Mouse (Mus musculus) embryo, embryonic 11 days (tissue): ENCODE measurements around the gene Foxc2.
"Not testable (repeated sequence)": the region's sequence is repeated elsewhere in the genome, so short reads cannot be mapped to it uniquely, and the experiment has no call there.

Experiments used
- DNase-seq: peaks from one replicate; pipeline ENCODE4 v3.0.0-alpha.2; 2015

The Foxc2 gene

GRCm38 (mm10) chr8:121119635-121120455 is 3.9 kb downstream of the Foxc2 start:
- DNase-seq, result peak; percentile 21

GRCm38 (mm10) chr8:121120456-121121419 is 4.8 kb downstream of the Foxc2 start:
- DNase-seq, result peak; percentile 28

DNA sequence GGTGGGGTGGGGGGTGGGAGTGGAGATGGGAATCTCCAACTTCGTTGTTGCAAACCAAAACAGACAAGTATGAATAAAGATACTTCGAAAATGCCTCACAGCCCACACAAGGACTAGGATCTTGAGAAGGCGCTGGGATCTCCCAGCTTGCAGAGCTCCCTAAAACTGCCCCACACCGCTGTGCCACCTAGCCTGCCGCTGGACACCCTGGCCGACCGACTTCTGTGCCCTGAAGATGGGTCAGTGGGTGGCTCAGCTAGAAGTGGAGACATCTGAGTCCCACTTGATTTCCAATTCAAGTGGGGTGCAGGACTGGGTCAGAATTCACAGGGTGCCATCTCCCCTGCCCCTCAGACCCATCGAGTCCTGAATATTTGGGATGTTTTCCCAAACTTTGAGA is 5.7 kb downstream of the Foxc2 start:
- peak; percentile 10 for DNase-seq

- no peak for DNase-seq
Observed at GRCm38 (mm10) chr8:121122368-121122767, 6.4 kb downstream of the Foxc2 start.

DNA sequence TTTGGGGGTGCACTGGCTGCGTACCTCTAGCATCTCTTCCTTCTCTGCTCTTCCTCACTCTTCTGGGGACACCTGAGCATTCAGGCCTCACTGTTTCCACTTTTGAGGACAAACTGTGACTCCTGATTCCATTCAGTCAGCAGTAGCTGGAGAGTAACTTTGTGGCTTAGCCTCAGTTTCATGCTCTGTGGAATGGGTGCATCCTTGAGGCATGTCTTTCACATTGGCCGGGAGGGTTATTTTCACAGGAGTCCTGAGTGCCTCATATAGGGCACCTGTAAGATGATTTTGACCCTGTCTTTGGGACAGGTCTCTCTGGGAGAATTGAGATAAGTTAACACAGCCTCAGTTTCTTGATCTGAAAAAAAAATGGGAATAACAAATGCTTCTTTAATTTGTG is 7.1 kb downstream of the Foxc2 start:
- no peak for DNase-seq

- DNase-seq, result peak; percentile 37
Observed at GRCm38 (mm10) chr8:121124547-121125239, 8.7 kb downstream of the Foxc2 start.

DNA sequence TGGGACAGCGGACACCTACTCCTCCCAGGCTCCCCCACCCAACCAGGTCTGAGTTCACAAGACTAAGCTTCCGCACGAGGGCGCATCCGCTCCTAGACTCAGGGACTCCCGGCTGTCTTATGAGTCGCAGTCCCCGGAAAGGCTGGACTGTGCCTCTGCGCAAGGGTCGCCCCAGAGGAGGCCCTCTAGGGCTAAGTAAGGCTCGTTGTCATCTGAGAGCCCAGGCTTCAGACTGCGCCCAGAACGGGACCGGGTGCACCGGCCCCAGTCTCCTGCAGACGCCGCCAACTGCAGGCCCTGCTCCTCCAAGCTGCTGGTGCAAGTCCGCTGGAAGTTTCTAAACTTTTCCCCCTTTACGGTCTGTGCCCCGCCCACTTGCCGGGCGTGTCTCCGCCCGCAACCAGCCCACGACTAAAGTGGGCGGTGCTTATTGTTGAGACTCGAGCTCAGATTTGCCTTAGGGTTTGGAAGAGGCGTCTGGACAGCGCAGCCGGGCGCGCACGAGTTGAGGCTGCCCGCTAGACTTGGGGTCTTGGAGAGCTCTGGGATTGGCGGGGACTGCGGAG is 9.4 kb downstream of the Foxc2 start:
- peak; percentile 94 for DNase-seq

GRCm38 (mm10) chr8:121126191-121126590 is 10.2 kb downstream of the Foxc2 start:
- no peak for DNase-seq

GRCm38 (mm10) chr8:121126694-121127093 is 10.7 kb downstream of the Foxc2 start:
- no peak for DNase-seq

DNA sequence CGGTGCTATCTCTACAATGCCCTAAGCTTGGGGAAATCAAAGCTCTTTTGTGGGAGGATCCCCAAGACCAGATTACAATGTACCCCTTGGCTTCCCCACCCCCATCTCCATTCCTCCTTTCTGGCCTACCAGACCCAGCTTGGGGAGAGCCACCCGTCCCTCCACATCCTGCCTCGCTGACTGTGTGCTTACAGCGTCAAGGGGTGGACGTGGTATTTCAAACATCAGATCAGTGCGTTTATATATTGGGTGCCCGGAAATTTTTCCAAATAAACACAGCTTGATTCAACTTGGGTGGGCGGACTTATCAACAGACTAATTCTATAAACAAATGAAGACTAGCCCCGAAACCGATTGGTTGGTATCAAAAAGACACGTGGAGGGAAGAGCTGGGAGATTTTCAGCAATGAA is 11.3 kb downstream of the Foxc2 start:
- peak; percentile 48 for DNase-seq

GRCm38 (mm10) chr8:121127756-121128375 is 11.9 kb downstream of the Foxc2 start, which contains the start of gene Foxl1:
Gene Foxl1, plus strand, starts transcription at chr8:121127940.
- peak; percentile 51 for DNase-seq

- peak; percentile 43 for DNase-seq
Observed at GRCm38 (mm10) chr8:121128531-121129264, 12.7 kb downstream of the Foxc2 start.

- no peak for DNase-seq
Observed at GRCm38 (mm10) chr8:121129265-121129940, 13.4 kb downstream of the Foxc2 start.

DNA sequence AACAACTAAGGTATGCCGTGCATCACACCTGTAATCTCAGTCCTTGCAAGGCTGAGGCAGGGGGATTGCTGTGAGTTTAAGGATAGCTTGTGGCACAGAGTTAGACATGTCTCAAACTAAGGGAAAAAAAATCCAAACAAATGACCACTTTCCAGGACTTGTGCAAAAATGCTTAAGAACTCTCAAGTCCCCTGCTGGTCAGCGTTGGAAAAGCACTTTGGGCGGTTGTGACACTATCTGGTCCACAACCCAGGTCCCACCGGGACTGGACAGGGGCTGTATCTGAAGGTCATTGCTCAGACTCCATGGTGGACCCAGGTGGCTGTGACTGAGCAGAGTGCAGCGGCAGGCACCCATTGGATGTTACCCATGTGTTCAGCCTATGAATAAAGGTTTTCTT is 14.6 kb downstream of the Foxc2 start:
- peak; percentile 72 for DNase-seq

GRCm38 (mm10) chr8:121132961-121133513 is 17.1 kb downstream of the Foxc2 start:
- DNase-seq, result no peak

GRCm38 (mm10) chr8:121134102-121134501 is 18.1 kb downstream of the Foxc2 start:
- no peak for DNase-seq

DNA sequence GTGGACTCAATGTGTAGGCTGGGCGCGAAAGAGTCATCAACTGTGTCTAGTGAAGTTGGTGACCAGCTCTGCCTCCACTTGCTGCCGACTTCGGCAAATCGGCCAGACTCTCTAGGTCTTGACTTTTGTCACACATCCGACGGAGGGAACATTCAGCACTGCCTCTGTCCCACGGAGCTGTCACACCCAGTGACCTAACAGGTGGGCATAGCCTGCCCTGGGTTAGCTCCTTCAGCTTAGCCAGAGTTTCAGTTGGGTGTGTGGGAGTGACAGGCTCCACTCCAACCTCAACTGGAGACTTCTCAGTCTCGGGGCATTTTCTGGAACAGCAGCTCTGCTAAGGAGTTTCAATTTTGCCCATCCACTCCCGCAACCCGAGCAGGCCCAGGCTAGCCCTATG is 18.5 kb downstream of the Foxc2 start:
- DNase-seq, result no peak

GRCm38 (mm10) chr8:121136856-121137255 is 20.9 kb downstream of the Foxc2 start:
- no peak for DNase-seq

- not testable (repeated sequence) for DNase-seq
Observed at GRCm38 (mm10) chr8:121145457-121146134, 29.6 kb downstream of the Foxc2 start.

GRCm38 (mm10) chr8:121148573-121149083 is 32.7 kb downstream of the Foxc2 start:
- no peak for DNase-seq
